Mouse (Mus musculus): Measurements from ENCODE around the gene Eogt.
A peak's percentile ranks its signal among the peaks of the same experiment; 100 is the strongest.

The Eogt gene

GRCm38 (mm10) chr6:97104264-97104852 is 44.6 kb downstream of the Eogt start:
- no peak for DNase-seq

GRCm38 (mm10) chr6:97101958-97102702 is 46.9 kb downstream of the Eogt start:
- DNase-seq: no peak

- DNase-seq: no peak
Observed at GRCm38 (mm10) chr6:97101190-97101957, 47.6 kb downstream of the Eogt start.

- DNase-seq: no peak
Observed at GRCm38 (mm10) chr6:97082336-97082735, 66.6 kb downstream of the Eogt start.

GRCm38 (mm10) chr6:97080016-97080415 is 69.0 kb downstream of the Eogt start:
- no peak for DNase-seq

GRCm38 (mm10) chr6:97060074-97060681 is 88.8 kb downstream of the Eogt start, which contains the start of gene Fam19a4:
TSS of gene Fam19a4 (minus strand) at chr6:97060413.
- peak; percentile 39 to 62 for DNase-seq
